Mouse (Mus musculus) stomach, postnatal 0 days (tissue): ENCODE data around the gene Clasp1.

Source experiments
- CTCF ChIP-seq: IDR thresholded peaks from 2 replicates; pipeline ENCODE4 v1.5.1; 2016; ENCODE audit warnings: antibody characterized with exemption, low read depth, mild to moderate bottlenecking, moderate library complexity
- EP300 ChIP-seq: optimal IDR thresholded peaks from 2 replicates; pipeline ENCODE3; 2016; ENCODE audit warnings: antibody characterized with exemption

DNA sequence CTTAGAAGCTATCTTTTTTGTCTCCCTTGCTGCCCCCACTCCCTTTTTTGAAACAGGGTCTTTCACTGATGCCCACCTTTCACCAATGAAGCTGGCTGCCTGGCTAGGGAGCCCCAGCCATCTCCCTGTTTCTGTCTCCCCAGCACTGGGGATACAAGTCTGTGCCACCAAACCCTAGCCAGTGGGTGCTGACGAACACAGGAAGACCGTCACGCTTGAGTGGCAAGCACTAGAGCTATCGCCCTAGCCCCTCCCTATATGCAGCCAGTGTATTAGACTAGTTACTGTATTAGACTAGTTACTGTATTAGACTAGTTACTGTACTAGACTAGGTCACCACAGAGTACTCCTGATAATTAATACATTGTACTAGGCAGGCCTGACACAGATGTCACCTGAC lies 66.0 kb downstream of the Clasp1 start:
- no peak for TF ChIP-seq EP300
- TF ChIP-seq CTCF, result no peak
